Mouse (Mus musculus) heart, embryonic 12.5 days (tissue): ENCODE results near the gene Tmem135. TPM values are rescaled to one million over a fixed set of nuclear protein-coding genes. Genes with fewer than 3 reads are reported as not detected.
A peak's percentile ranks its signal among the peaks of the same experiment; 100 is the strongest.

ENCODE experiments used
- ATAC-seq: fragments of 200-750 bp; cut with Nextera tagmentation; 2 replicates; pipeline ENCODE4 v1.8.0; 2017; ENCODE audit warnings: moderate TSS enrichment, moderate library complexity; ENCODE audit not compliant: insufficient number of reproducible peaks, low FRiP score
- H3K27ac ChIP-seq: fragments of 300-500 bp; sonication (generic); 2 replicates; pipeline ENCODE4 v1.5.1; 2016; ENCODE audit warnings: mild to moderate bottlenecking, moderate library complexity; ENCODE audit not compliant: poor library complexity, severe bottlenecking
- H3K27me3 ChIP-seq: fragments of 300-500 bp; sonication (generic); replicated peaks from 2 replicates; pipeline ENCODE4 v1.6.1; 2016; ENCODE audit warnings: mild to moderate bottlenecking, moderate library complexity
- H3K36me3 ChIP-seq: fragments of 300-500 bp; sonication (generic); 2 replicates; pipeline ENCODE4 v1.6.1; 2016; ENCODE audit warnings: mild to moderate bottlenecking, moderate library complexity
- H3K4me1 ChIP-seq: fragments of 300-500 bp; sonication (generic); replicated peaks from 2 replicates; pipeline ENCODE4 v1.6.1; 2016; ENCODE audit warnings: mild to moderate bottlenecking
- H3K4me2 ChIP-seq: fragments of 300-500 bp; sonication (generic); 2 replicates; pipeline ENCODE4 v1.6.1; 2016; ENCODE audit warnings: mild to moderate bottlenecking, moderate library complexity
- H3K4me3 ChIP-seq: fragments of 300-500 bp; sonication (generic); 2 replicates; pipeline ENCODE4 v1.5.1; 2016; ENCODE audit warnings: mild to moderate bottlenecking
- H3K9ac ChIP-seq: fragments of 300-500 bp; sonication (generic); 2 replicates; pipeline ENCODE4 v1.6.1; 2016; ENCODE audit warnings: mild to moderate bottlenecking, moderate library complexity
- H3K9me3 ChIP-seq: fragments of 300-500 bp; sonication (generic); replicated peaks from 2 replicates; pipeline ENCODE4 v1.6.1; 2016; ENCODE audit warnings: mild to moderate bottlenecking, moderate library complexity
- WGBS: fragments of 180-500 bp; shearing (Covaris S2); methylation state at CpG from one replicate; pipeline ENCODE4 v1.1.7; 2016; 5-methylcytosine and 5-hydroxymethylcytosine counted together
- polyA plus RNA-seq: library from polyadenylated mRNA; unstranded; fragments of >200 nt; fragmentation: Nextera tagmentation; extraction: Ambion mirVana; gene quantifications from 2 replicates; pipeline ENCODE4 v1.2.1, GENCODE M21; 2016

Tmem135 gene
- 30.2 and 31.2 TPM in 2 replicates for polyA plus RNA-seq

DNA sequence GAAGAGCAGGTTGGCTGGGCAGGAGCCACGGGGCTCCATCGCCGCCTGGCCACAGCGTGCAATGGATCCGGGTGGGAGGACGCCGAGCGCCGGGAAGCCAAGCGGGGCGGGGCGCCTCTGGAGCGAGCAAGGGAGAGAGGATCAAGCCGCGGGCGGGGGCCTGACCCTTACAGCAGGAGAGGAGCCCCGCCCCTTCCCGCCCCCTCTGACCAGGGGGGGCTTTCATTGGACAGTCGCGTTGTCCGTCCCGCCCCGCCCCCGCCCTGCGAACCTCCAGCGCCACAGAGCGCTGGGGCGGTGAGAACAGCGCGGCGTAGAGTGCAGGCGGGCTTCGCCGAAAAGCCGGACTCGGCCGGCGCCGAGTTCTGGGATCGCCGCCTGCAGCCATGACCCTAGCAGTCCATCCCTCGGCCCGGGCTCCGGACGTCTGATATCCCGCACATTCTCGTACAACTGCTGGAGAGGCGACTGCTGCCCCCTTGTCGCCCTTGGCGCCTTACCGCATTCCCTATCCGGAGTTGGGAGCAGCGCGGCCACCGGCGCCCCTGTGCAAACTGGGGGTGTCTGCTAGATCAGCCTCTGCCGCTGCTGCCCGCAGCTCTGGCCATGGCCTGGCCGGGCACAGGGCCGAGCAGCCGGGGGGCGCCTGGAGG lies at the start of gene Tmem135, which contains the start of gene Fzd4:
Gene Tmem135, minus strand, starts transcription at position 142 of the 653 bp plus-strand sequence.
Gene Fzd4, plus strand, starts transcription at position 275 of the 653 bp plus-strand sequence.
- Histone ChIP-seq H3K4me3 (peak within 1 kb of the TSS; percentile 88), H3K36me3 (peaks cover 16% of the 10 kb centered on the region), H3K9ac (peak within 1 kb of the TSS; percentile 87), H3K4me1 (peaks cover 9% of the 10 kb centered on the region; the same call in 1 of the 2 replicates), H3K27ac (peak within 1 kb of the TSS; percentile 81), H3K4me2 (peak within 1 kb of the TSS; percentile 93), H3K9me3 (no peaks in the 10 kb centered on the region), H3K27me3 (no peaks in the 10 kb centered on the region)
- WGBS: under 1% methylated on average over 60 of the region's 62 CpGs
- peak; percentile 97 for ATAC-seq

DNA sequence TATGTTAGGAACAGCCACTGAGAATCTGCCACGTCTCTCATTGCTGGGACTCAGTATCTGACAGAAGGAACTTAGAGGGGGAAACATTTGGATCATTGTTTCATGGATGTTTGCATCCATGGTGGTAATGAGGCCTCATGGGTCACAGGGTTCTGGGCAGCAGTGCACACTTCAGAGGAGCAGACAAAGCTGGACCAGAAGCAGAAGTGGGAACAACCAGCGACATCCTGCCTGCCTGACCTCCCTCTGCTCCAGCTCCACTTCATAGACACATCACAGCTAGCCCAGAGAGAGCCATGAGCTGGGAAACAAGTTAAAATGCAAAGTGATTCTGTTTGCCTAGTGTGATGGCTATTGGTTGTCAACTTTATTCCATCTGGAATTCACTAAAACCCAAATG lies 46.3 kb upstream of the Tmem135 start:
- Histone ChIP-seq H3K4me2 (no peak overlapping the region), H3K9me3 (no peaks in the 10 kb centered on the region), H3K4me3 (no peak overlapping the region), H3K27me3 (no peaks in the 10 kb centered on the region), H3K9ac (no peak overlapping the region), H3K4me1 (no peaks in the 10 kb centered on the region), H3K27ac (no peak overlapping the region), H3K36me3 (no peaks in the 10 kb centered on the region)
- WGBS: 70% methylated on average over 2 of the region's 2 CpGs
- ATAC-seq: no peak

DNA sequence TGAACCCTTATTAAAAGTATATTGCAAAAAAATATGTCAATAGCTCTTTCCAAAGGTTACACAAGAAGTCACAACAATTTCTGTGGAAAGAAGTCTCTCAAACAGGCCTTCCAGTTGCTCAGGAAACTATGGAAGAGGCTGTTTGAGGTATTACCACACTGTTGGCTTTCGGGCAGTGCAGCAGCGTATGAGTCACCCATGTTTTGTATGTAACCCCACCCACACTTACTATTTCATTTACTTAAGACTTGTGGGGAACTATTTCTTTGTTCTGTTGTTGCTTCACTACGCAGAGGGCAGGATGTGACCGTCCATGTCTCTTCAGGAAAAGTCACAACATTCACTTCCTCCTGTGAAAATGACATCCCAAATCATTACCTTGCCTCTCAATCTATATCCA lies 41.1 kb upstream of the Tmem135 start:
- no peak overlapping the region for H3K4me3 ChIP-seq
- no peak overlapping the region for H3K9ac ChIP-seq
- WGBS: 67% methylated on average over 4 of the region's 4 CpGs
- no peaks in the 10 kb centered on the region for H3K27me3 ChIP-seq
- H3K4me1 ChIP-seq: peaks cover 3% of the 10 kb centered on the region; the same call in 1 of the 2 replicates
- no peak overlapping the region for H3K4me2 ChIP-seq
- no peak overlapping the region for H3K27ac ChIP-seq
- no peaks in the 10 kb centered on the region for H3K36me3 ChIP-seq
- H3K9me3 ChIP-seq: no peaks in the 10 kb centered on the region
- ATAC-seq: no peak

DNA sequence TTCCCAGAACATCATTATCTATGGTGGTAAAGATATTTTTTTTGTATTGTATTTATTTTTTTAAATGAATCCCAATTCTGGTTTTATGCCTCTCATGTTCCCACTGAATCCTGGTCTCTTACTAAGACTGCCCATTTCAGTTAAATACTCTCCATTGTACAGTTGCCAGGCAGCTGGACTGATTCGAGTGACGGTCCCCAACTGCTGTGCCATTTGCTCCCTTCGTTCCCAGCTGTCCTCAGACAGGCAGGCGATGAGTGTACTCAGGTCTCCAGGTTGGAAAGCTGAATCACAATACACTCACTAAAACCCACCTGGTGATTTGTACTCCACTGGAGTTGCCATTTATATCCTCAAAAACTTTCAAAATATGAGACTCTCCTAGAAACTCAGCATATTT lies 38.2 kb upstream of the Tmem135 start:
- ATAC-seq: no peak
- H3K4me1 ChIP-seq: peaks cover 3% of the 10 kb centered on the region; the same call in 1 of the 2 replicates
- H3K4me2 ChIP-seq: no peak overlapping the region
- H3K4me3 ChIP-seq: no peak overlapping the region
- H3K36me3 ChIP-seq: no peaks in the 10 kb centered on the region
- H3K9me3 ChIP-seq: no peaks in the 10 kb centered on the region
- no peaks in the 10 kb centered on the region for H3K27me3 ChIP-seq
- H3K9ac ChIP-seq: no peak overlapping the region
- no peak overlapping the region for H3K27ac ChIP-seq
- WGBS: 67% methylated on average over 4 of the region's 4 CpGs

DNA sequence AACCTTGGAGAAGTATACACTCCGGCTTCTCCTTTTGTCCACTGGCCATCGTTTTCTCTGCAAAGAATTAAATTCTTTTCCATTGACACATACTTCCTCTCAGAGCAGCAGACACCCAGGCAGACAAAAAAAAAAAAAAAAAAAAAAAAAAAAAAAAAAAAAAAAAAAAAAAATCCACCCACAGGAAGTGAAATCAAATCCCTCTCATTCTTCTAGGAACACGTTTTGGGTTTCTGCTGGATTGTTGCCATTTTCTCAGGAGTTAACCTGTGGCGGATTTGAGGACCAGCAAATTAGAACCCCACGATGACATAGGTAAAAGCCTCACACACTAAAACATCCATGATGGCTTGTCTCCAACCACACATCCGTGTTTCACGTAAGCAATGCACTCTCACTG lies 37.3 kb upstream of the Tmem135 start:
- H3K4me2 ChIP-seq: no peak overlapping the region
- WGBS: 57% methylated on average over 7 of the region's 7 CpGs
- no peak for ATAC-seq

DNA sequence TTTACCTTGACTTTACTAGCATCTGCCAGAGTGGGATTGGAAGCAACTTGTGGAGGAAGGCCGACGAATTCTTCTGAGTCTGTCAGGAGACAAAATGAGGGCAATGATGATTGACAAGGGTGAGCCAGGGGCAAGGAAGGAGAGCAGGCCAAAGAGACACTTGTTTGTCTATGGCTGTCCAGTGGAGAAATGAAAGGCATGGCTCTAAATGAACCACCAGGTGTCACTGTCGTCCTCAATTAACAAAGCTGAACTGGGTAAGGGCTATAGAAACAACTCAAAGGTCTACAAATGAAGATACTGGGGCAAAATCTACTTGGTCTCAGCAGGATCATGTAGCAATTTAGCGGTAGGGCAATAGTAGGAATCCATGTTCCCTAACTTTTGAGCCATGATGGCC lies 33.6 kb upstream of the Tmem135 start:
- 32% methylated on average over 4 of the region's 4 CpGs for WGBS

More for the DNA sequence above, 37.3 kb upstream of the Tmem135 start:
- H3K27me3 ChIP-seq: no peaks in the 10 kb centered on the region
- no peak overlapping the region for H3K9ac ChIP-seq
- H3K27ac ChIP-seq: no peak overlapping the region
- H3K36me3 ChIP-seq: no peaks in the 10 kb centered on the region
- peaks cover 3% of the 10 kb centered on the region; the same call in 1 of the 2 replicates for H3K4me1 ChIP-seq
- H3K9me3 ChIP-seq: no peaks in the 10 kb centered on the region
- H3K4me3 ChIP-seq: no peak overlapping the region

DNA sequence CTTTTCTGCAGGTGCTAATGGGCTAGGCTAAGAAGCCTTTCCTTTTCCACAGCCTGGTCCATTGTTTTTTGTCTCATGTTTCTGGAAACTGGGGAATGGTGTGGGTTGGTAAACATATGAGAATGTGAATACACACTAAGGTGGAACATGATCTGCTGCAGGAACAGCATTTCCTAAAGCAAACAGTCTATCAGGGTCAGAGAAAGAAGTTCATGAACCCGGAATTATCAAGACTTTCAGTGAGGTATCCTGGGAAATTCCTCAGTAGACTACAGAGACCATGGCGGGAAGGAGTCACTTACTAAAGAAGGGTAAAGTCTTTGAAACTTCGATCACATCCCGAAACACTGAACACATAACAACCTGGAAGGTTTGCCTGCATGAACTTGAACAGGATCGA lies 32.4 kb upstream of the Tmem135 start:
- H3K4me3 ChIP-seq: no peak overlapping the region
- H3K27ac ChIP-seq: no peak overlapping the region
- no peaks in the 10 kb centered on the region for H3K9me3 ChIP-seq
- 66% methylated on average over 5 of the region's 5 CpGs for WGBS
- peaks cover 9% of the 10 kb centered on the region; the same call in 1 of the 2 replicates for H3K4me1 ChIP-seq
- H3K27me3 ChIP-seq: no peaks in the 10 kb centered on the region
- H3K4me2 ChIP-seq: no peak overlapping the region
- no peak for ATAC-seq
- no peaks in the 10 kb centered on the region for H3K36me3 ChIP-seq
- H3K9ac ChIP-seq: no peak overlapping the region

More for the DNA sequence above, 33.6 kb upstream of the Tmem135 start:
- H3K36me3 ChIP-seq: no peaks in the 10 kb centered on the region
- H3K9me3 ChIP-seq: no peaks in the 10 kb centered on the region
- H3K4me1 ChIP-seq: peaks cover 9% of the 10 kb centered on the region; the same call in 1 of the 2 replicates
- H3K27ac ChIP-seq: no peak overlapping the region
- H3K4me2 ChIP-seq: no peak overlapping the region
- H3K27me3 ChIP-seq: no peaks in the 10 kb centered on the region
- no peak overlapping the region for H3K4me3 ChIP-seq
- no peak for ATAC-seq
- H3K9ac ChIP-seq: no peak overlapping the region

DNA sequence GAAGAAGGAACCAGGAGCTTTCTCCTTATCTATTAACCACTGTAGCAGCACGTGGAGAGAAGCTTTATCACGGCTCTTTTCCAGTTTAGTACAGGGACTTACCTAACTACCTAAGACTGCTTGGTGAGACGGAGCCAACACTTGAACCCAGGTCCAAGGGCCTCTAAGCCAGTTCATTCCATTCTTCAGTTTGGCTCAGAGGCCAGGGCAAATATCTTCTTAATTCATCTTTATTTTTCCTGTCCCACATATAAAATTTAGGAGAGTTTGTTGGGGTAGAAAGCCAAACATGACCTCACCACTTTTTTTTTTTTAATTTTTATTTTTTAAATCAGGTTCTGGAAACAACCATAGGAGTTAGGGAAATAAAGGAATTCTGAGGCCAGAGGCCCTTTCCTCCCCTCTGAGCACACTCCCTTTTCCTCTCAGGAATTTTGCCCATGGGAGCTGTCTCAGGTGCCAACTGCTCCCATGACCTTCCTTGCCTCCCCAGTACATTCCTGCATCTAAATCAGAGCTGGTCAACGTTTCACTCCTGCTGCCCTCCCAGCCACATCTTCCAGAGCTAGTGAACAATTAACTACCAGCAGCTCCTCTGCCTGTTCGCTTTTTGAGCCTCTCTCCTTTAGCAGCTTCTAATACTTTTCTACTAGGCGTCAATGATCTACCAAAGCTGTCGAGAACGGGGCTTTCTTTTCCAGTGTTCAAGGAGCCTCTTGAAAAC lies 30.0 kb upstream of the Tmem135 start:
- no peaks in the 10 kb centered on the region for H3K27me3 ChIP-seq
- no peak overlapping the region for H3K27ac ChIP-seq
- H3K4me3 ChIP-seq: no peak overlapping the region
- ATAC-seq: no peak
- WGBS: 41% methylated on average over 8 of the region's 8 CpGs
- peaks cover 6% of the 10 kb centered on the region; the same call in 1 of the 2 replicates for H3K4me1 ChIP-seq
- no peaks in the 10 kb centered on the region for H3K9me3 ChIP-seq
- no peak overlapping the region for H3K9ac ChIP-seq
- no peaks in the 10 kb centered on the region for H3K36me3 ChIP-seq
- no peak overlapping the region for H3K4me2 ChIP-seq

DNA sequence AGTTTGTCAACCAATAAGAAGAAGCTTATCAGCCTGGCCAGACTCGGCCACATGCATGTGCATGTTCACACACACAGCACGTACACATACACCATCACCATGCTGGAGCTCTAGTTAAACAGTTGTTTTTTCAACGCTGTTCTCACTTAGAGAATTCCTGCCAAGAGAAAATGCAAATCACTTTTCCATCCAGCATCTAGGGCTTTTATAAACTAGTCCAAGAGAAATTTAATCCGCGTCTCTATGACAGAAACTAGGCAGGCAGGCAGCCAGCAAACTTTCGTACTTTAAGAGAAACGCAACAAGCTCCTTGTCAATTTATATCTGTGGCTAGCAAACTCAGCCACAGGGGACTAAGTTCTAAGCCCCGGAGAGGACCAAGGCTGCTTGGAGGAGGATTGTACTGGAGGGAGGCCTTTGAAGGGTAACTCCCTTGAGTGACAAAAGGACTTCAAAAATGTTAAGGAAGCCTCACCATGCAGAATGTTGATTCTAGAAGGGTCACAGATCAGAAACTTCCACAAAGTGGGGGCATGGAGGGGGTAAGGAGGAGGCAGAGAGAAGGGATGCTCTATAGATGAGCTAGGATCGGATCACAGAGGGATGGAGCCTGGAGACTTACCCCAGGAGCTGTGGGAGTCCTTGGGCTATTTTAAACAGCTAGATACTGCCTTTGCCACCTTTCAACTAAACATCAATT lies 29.3 kb upstream of the Tmem135 start:
- no peak overlapping the region for H3K9ac ChIP-seq
- no peak overlapping the region for H3K27ac ChIP-seq
- no peaks in the 10 kb centered on the region for H3K36me3 ChIP-seq
- H3K4me2 ChIP-seq: no peak overlapping the region
- H3K9me3 ChIP-seq: no peaks in the 10 kb centered on the region
- H3K4me1 ChIP-seq: peaks cover 6% of the 10 kb centered on the region; the same call in 1 of the 2 replicates
- H3K4me3 ChIP-seq: no peak overlapping the region
- H3K27me3 ChIP-seq: no peaks in the 10 kb centered on the region
- no peak for ATAC-seq
- 48% methylated on average over 9 of the region's 9 CpGs for WGBS

DNA sequence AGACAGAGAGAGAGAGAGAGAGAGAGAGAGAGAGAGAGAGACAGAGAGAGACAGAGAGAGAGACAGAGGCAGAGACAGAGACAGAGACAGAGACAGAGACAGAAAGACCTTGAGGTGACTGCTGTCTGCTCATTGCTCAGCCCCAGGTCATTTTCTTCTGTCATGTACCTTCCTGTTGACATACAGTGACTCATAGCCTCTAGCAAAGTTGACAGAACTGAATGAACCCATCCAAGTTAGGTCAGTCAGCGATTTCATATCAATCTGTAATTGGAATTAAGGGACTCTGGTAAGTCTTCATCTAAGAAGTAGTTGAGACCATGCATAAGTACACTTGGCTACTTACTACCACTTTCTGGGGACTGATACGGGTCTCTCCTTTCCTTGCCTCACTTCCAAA lies 27.2 kb upstream of the Tmem135 start:
- H3K27ac ChIP-seq: no peak overlapping the region
- H3K4me2 ChIP-seq: no peak overlapping the region
- H3K36me3 ChIP-seq: no peaks in the 10 kb centered on the region
- no peak overlapping the region for H3K4me3 ChIP-seq
- ATAC-seq: no peak
- 79% methylated on average over 2 of the region's 2 CpGs for WGBS
- H3K9me3 ChIP-seq: no peaks in the 10 kb centered on the region
- peaks cover 11% of the 10 kb centered on the region for H3K4me1 ChIP-seq
- no peak overlapping the region for H3K9ac ChIP-seq
- H3K27me3 ChIP-seq: no peaks in the 10 kb centered on the region

DNA sequence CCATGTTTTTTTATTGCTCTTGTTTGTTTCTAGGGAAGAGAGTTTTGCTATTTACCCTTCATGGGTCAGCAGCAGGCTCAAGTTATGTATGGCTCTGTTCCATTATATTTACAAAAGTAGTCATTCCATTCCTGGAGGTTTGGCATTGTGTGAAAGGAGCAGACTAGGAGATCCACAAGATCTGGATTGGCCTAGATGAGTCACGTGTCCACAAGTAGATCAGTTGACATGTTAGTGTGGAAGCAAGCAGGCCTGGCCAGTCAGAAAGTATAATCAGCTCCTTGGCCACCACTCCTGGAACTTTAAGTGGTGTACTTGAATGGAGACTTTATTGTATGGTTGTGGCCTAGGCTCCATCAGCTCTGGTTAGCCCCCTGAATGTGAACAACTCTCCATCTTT lies 25.3 kb upstream of the Tmem135 start:
- Histone ChIP-seq H3K27ac (no peak overlapping the region), H3K4me3 (no peak overlapping the region), H3K4me2 (no peak overlapping the region), H3K27me3 (no peaks in the 10 kb centered on the region), H3K4me1 (peaks cover 13% of the 10 kb centered on the region), H3K36me3 (no peaks in the 10 kb centered on the region), H3K9ac (no peak overlapping the region), H3K9me3 (no peaks in the 10 kb centered on the region)
- WGBS: 62% methylated on average over 1 of the region's 1 CpGs
- no peak for ATAC-seq
